Mouse (Mus musculus) cerebellum, postnatal 4 days (tissue): Measurements from ENCODE around the gene Gm20481.
"Not testable (repeated sequence)": the region's sequence is repeated elsewhere in the genome, so short reads cannot be mapped to it uniquely, and the experiment has no call there.

ENCODE experiments used
- DNase-seq, 2 experiments: peaks; one replicate each; pipeline ENCODE4 v3.0.0; 2022; ENCODE audit warnings: low spot score in 2 of 2, mixed read lengths in 1 of 2

Gm20481 gene

GRCm38 (mm10) chr17:35003022-35003838 is 33.5 kb downstream of the Gm20481 start:
- no peak for DNase-seq

DNA sequence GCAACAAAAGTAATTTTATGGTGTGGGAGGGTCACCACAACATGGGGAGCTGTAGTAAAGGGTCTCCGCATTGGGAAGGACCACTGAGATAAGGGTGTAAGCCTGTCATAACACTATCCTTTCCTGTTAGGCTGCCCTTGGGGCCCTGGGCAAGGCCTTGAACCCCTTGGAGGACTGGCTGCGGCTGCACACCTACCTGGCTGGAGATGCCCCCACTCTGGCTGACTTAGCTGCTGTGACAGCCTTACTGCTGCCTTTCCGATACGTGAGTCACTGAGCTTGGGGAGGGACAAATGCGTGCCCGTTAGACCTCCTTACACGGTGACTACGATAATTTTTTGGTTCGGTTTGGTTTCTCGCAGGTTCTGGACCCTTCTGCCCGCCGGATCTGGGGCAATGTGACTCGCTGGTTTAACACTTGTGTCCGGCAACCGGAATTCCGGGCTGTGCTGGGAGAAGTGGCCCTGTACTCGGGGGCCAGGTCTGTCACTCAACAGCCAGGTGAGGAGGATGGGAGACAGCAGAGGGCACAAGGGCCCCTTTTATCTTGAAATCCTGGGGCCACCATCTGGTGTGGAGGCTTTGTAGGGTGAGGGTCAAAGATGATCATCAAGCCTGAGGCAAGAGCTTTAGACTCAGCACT is 34.5 kb downstream of the Gm20481 start:
- DNase-seq: no peak

- DNase-seq: no peak
Measured at GRCm38 (mm10) chr17:35005158-35005557, 35.4 kb downstream of the Gm20481 start.

DNA sequence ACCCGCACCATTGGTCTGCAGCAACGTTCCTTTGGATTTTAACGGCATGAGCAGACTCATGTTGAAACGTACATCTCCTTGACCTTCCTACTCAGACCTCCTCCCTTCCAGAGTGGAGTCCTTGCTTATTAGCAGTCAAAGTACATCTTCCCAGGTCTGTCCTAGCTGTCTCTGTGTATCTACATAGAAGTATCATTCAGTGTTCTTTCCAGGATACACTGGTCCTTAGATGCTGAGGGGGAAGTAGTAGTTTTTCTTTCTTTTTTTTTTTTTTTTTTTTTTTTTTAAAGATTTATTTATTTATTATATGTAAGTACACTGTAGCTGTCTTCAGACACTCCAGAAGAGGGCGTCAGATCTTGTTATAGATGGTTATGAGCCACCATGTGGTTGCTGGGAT is 36.2 kb downstream of the Gm20481 start:
- not testable (repeated sequence) for DNase-seq

GRCm38 (mm10) chr17:35007387-35007991 is 37.8 kb downstream of the Gm20481 start:
- DNase-seq: no peak

DNA sequence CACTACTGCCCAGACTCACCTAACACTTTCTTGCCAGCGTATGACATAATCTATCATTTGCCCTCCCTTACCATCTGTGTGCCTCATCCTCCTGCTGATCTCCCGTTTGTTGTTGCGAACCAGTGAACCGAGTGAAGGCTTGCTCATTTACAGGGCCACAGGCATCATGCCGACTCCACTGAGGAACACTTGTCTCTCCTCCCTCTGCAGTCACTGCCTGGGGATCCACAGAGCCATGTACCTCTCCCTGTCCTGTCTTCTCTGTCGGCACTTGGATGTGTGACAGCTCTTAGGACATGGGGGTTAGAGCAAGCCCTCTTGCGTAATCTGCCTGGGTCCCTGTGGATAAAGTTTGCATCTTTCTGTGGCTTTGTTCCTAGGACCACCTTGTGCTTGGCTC is 39.9 kb downstream of the Gm20481 start:
- no peak for DNase-seq

GRCm38 (mm10) chr17:35011440-35011839 is 41.7 kb downstream of the Gm20481 start:
- DNase-seq: no peak

GRCm38 (mm10) chr17:35012430-35012829 is 42.7 kb downstream of the Gm20481 start:
- DNase-seq: no peak

DNA sequence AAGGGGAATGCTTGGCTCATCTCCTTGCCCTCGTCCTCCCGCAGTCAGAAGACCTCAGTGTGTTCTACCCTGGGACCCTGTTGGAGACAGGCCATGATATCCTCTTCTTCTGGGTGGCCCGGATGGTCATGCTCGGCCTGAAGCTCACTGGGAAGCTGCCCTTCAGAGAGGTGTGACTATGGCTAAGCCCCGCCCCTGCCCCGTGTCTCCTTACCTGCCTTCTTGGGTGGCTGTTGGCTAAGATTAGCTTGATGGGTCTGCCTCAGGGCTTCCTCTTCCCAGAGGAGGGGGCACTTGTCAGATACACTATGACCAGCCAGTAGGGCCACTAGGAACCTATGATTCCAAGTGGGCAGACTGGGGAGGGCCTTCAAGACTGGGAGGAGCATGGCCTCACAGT is 43.5 kb downstream of the Gm20481 start:
- no peak for DNase-seq

GRCm38 (mm10) chr17:35015296-35015695 is 45.6 kb downstream of the Gm20481 start:
- no peak for DNase-seq

- DNase-seq: peak; percentile 60 to 82
Measured at GRCm38 (mm10) chr17:35016376-35016775, 46.7 kb downstream of the Gm20481 start, which contains the start of gene Vwa7. Vwa7 (plus strand) TSS chr17:35016579.

DNA sequence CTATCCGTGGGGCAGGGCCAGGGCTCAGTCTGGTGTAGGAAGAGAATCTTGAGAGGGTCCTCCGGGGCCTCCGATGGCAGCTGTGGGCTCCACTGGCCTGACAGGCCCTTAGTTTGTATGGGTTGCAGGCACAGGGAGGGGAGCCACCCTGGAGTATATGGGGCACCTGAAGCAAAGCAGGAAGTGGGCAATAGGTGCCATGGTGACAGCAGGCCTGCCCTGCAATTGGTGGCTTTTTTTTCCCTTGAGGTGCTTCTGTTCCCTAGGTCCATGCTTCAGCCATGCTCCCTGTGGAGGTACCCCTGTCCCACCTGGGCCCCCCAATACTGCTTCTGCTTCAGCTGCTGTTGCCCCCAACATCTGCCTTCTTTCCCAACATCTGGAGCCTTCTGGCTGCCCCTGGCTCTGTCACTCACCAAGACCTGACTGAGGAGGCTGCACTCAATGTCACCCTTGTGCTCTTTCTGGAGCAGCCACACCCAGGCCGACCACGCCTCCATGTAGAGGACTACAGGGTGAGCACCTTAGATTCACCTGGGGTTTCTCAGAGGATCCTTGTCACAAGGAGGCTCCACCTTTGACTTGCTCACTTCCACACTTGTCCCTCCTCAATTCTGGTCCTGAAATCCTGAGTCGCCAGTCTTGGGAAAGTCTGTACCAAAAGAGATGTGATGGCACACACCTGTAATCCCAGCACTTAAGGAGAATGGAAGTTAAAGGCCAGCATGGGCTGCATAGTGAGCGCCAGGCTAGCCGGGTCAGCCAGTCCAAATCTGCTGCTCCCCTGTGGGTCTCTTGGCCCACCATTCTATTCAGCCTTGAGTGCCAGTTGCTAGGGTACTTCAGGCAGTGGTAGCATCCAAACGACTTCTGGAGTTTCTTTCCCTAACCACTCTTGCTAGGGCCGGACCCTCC is 47.3 kb downstream of the Gm20481 start:
- no peak for DNase-seq

DNA sequence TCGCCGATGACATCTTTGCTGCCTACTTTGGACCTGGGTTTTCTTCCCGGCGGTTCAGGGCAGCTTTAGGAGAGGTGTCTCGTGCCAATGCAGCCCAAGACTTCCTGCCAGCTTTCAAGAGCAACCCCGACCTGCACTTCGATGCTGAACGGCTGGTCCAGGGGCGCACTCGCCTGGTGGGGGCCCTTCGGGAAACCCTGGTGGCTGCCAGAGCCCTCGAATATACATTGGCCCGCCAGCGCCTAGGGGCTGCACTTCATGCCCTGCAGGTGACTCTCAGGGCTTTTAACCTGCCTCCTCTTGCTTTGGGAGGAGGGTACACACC is 48.0 kb downstream of the Gm20481 start:
- no peak for DNase-seq

- no peak for DNase-seq
Measured at GRCm38 (mm10) chr17:35018171-35018570, 48.5 kb downstream of the Gm20481 start.

DNA sequence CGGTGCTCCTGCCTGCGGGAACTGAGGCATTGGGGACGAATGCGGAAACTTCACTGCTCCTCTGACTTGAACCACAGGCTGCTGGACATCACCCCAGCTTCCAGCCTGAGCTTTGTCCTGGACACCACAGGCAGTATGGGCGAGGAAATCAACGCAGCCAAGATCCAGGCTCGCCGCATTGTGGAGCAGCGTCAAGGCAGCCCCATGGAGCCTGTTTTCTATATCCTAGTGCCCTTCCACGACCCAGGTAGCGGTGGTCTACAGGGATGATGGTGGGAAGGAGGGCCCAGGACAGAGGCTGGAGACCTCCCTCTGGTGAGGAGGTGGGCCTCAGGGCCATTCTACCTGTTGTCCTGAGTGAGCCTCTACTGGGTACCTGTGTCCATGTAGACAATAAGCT is 50.2 kb downstream of the Gm20481 start:
- DNase-seq: no peak

- DNase-seq: no peak
Measured at GRCm38 (mm10) chr17:35020551-35020950, 50.8 kb downstream of the Gm20481 start.

GRCm38 (mm10) chr17:35021163-35021808 is 51.6 kb downstream of the Gm20481 start:
- DNase-seq: peak; percentile 80 to 96
